ENCODE assay signal across 20 mouse cellular contexts in the genomic region with DNA sequence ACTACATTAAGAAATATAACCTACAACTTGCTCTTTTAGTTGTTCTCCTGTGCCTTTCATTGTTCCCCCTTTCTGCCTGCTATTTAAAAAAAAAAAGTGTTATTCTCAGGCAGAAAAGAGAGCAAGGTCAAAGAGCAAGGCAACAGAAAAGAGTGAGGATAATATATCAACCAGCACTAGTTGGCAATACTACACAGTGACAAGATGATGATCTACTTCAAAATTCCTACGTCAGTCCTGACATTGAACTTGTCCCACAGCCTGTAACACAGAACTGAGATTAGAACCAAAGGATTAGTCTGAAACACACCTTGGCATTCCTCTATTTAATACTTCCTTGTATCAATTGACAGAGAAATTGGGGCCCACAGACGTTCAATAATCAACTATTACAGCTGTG.
DNase-seq lines count a peak whose midpoint lies in the region; ATAC-seq and TF ChIP-seq lines count a peak whose summit lies in the region.
"Had no signal": no experiment of that assay in that cellular context is flagged by ENCODE, and none has a peak within 500 bp of the region (broad histone marks: within the 10 kb centered on the region; RNA-seq: fewer than 3 reads in every experiment).

No protein-coding gene starts in this region.

- DNase-seq in adrenal gland, adult 2 months: peak; percentile 6
- no peak for DNase-seq in adrenal gland, postnatal 10 days
- DNase-seq in kidney, adult 2 months: peak; percentile 63
- DNase-seq in kidney, adult 9 months: peak; percentile 63
- DNase-seq in kidney, postnatal 4 days: no peak
- DNase-seq: adrenal gland, adult 8-10 months; adrenal gland, postnatal 14 days; adrenal gland, postnatal 25 days; B cell, adult 2 months; cerebellum, adult 11 months; cerebellum, adult 11-12 months; cerebellum, adult 18-20 months; cerebellum, adult 2 months; cerebellum, adult 8-10 months had no signal

- TF ChIP-seq POLR2A in kidney, adult 2 months (IDR thresholded peaks at IDR 0.05; ENCODE audit: low read depth, low read length): no peak

- H3K27ac ChIP-seq in kidney, adult 2 months (ENCODE audit: insufficient read depth, low read depth, low read length): no peak overlapping the region
- no peak overlapping the region for H3K27ac ChIP-seq in kidney, embryonic 14.5 days (ENCODE audit: low read depth, low read length)

- no peaks in the 10 kb centered on the region for H3K9me3 ChIP-seq in kidney, embryonic 14.5 days (ENCODE audit: control insufficient read depth, low read length)
- H3K9me3 ChIP-seq: G1E had no signal

- no peak overlapping the region for H3K4me2 ChIP-seq in kidney, embryonic 14.5 days (replicated peaks; ENCODE audit: low read depth, low read length)

- no peak for ATAC-seq in kidney, embryonic 14.5 days (ENCODE audit: low FRiP score, low TSS enrichment)
- ATAC-seq: activated CD4-positive, CD25-positive, alpha-beta regulatory T cell, adult 4 months; CD4-positive, CD25-positive, alpha-beta regulatory T cell, adult 4 months; Patski had no signal

- H3K27me3 ChIP-seq in kidney, adult 2 months (replicated peaks; ENCODE audit: control insufficient read depth, insufficient read depth, low read length): no peaks in the 10 kb centered on the region
- H3K27me3 ChIP-seq in kidney, embryonic 14.5 days (ENCODE audit: control insufficient read depth, insufficient read depth, low read length): no peaks in the 10 kb centered on the region
- H3K27me3 ChIP-seq: CH12.LX had no signal

- WGBS in kidney, adult 2 months: 41% methylated on average over 2 of the region's 2 CpGs
- 63% methylated on average over 2 of the region's 2 CpGs for WGBS in kidney, embryonic 14.5 days

- H3K4me1 ChIP-seq in kidney, adult 2 months (ENCODE audit: control insufficient read depth, insufficient read depth, low read length): no peaks in the 10 kb centered on the region
- no peaks in the 10 kb centered on the region for H3K4me1 ChIP-seq in kidney, embryonic 14.5 days (ENCODE audit: control insufficient read depth, insufficient read depth, low read length)

- no peak overlapping the region for H3K4me3 ChIP-seq in kidney, adult 2 months (ENCODE audit: insufficient read depth, low read depth, low read length)
- H3K4me3 ChIP-seq in kidney, embryonic 14.5 days (ENCODE audit: low read length): no peak overlapping the region

- no peaks in the 10 kb centered on the region for H3K36me3 ChIP-seq in kidney, adult 2 months (ENCODE audit: control insufficient read depth, insufficient read depth, low read length)
- H3K36me3 ChIP-seq in kidney, embryonic 14.5 days (ENCODE audit: control insufficient read depth, insufficient read depth, low read length): no peaks in the 10 kb centered on the region
- H3K36me3 ChIP-seq: G1E had no signal

- TF ChIP-seq CTCF in kidney, adult 2 months (conservative IDR thresholded peaks at IDR 0.05; ENCODE audit: insufficient read depth, insufficient read length, low read depth, low read length): no peak

- no peak overlapping the region for H3K9ac ChIP-seq in kidney, embryonic 14.5 days (ENCODE audit: low read depth, low read length)

Comparison
In these comparisons a context has a peak if more than half of its experiments do, and no peak if none do; other contexts are left out.
1. DNase-seq: peak in adrenal gland, adult 2 months (single experiment), kidney, adult 2 months (single experiment) and kidney, adult 9 months (single experiment); none in adrenal gland, postnatal 10 days (single experiment) and kidney, postnatal 4 days (0 of 2).